Mouse (Mus musculus) cerebellum, adult 2 months (tissue): ENCODE measurements around the gene Sox9.

ENCODE experiments used
- CTCF ChIP-seq: fragments of 200-500 bp; IDR thresholded peaks from 2 replicates; pipeline ENCODE4 v1.5.1; 2011; ENCODE audit warnings: low read depth, mild to moderate bottlenecking, control low read depth, low read length, moderate library complexity, borderline replicate concordance; ENCODE audit not compliant: insufficient read depth
- POLR2A ChIP-seq: fragments of 200-500 bp; IDR thresholded peaks from 2 replicates; pipeline ENCODE4 v1.6.1; 2011; ENCODE audit warnings: low read length, control low read depth, borderline replicate concordance; ENCODE audit not compliant: insufficient read depth

GRCm38 (mm10) chr11:112796379-112796778, 14.4 kb downstream of the Sox9 start:
- TF ChIP-seq CTCF: no peak
- no peak for TF ChIP-seq POLR2A
